Mouse (Mus musculus) heart, postnatal 0 days (tissue): Measurements from ENCODE around the gene Nisch.
A peak's percentile ranks its signal among the peaks of the same experiment; 100 is the strongest.

ENCODE experiments used
- CTCF ChIP-seq: IDR thresholded peaks from 2 replicates; pipeline ENCODE4 v1.5.1; 2016; ENCODE audit warnings: antibody characterized with exemption, control low read depth, low read depth
- EP300 ChIP-seq: IDR thresholded peaks from 2 replicates; pipeline ENCODE4 v1.6.1; 2016; ENCODE audit warnings: antibody characterized with exemption, low read depth

DNA sequence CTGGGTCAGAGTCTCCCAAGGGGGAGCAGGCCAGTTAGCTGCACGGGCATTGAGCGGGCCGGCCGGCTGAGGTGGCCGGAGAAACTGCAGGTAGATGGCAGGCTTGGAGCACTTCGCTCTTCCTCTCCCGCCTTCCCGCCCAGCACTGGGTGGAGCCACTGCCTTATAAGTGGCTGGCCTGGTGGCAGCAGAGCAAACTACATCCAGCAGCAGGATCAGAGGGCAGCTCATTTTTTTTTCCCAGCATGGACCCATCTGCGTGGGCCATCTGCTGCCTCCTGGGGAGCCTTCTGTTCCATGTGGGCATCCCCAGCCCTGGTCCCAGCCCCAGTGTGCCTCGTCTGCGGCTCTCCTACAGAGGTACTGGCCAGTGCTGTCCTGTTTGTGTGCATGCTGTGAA is 920 bp upstream of the Nisch start, which contains the start of gene Sema3g:
- TF ChIP-seq CTCF = peak; percentile 77
- no peak for TF ChIP-seq EP300
